Mouse (Mus musculus): Measurements from ENCODE around the gene Ltf. TPM values are rescaled to one million over a fixed set of nuclear protein-coding genes. Genes with fewer than 3 reads are reported as not detected.

The Ltf gene
- total and polyA plus RNA-seq, 3 experiments: 0.11 TPM; not detected in 2

DNA sequence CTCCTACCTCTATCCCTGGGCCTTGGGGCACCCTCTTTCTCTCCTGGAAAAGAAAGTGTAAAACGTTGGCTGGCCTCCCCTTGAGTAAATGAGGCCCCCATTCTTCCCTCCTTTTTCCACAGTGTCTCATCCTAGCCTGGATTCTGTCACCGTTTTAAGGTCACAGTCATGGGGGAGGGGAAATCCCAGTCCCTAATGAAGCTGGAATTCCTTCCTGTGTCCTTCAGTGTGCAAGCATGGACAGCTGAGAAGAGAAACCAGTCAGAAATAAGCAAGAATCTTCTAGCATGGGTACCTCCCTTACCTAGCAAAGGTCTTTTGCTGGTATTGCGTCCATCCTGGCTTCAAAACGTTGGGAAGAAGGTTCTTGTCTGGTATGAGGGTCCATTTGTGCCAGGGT is 29.9 kb upstream of the Ltf start:
- no peak overlapping the region for H3K4me3 ChIP-seq (ENCODE audit: control insufficient read depth in 1 of 2, insufficient read depth in 1 of 2, low read depth in 2 of 2, low read length in 2 of 2)
- no peak overlapping the region for H3K9ac ChIP-seq (ENCODE audit: control insufficient read depth, low read depth, low read length, poor library complexity, severe bottlenecking)
- no peak for DNase-seq (ENCODE audit: low read depth, low spot score)
- H3K27me3 ChIP-seq (ENCODE audit: control insufficient read depth in 1 of 2, insufficient read depth in 2 of 2, low read length in 2 of 2): no peaks in the 10 kb centered on the region
- no peaks in the 10 kb centered on the region for H3K4me1 ChIP-seq (ENCODE audit: control insufficient read depth in 1 of 2, insufficient read depth in 2 of 2, low read length in 2 of 2)
- H3K79me2 ChIP-seq (ENCODE audit: control insufficient read depth, insufficient read depth, low read length, poor library complexity): no peaks in the 10 kb centered on the region
- no peak overlapping the region for H3K27ac ChIP-seq (ENCODE audit: control insufficient read depth, low read depth, low read length)
- no peaks in the 10 kb centered on the region for H3K9me3 ChIP-seq (replicated peaks; ENCODE audit: insufficient read depth, low read length)
- H3K36me3 ChIP-seq (ENCODE audit: control insufficient read depth in 1 of 2, insufficient read depth in 2 of 2, low read length in 2 of 2): no peaks in the 10 kb centered on the region
- TF ChIP-seq SIN3A (IDR thresholded peaks at IDR 0.05; ENCODE audit: low read length): no peak
- TF ChIP-seq ETS1 (IDR thresholded peaks at IDR 0.05; ENCODE audit: low read depth, low read length): no peak
- TF ChIP-seq CHD2 (IDR thresholded peaks at IDR 0.05; ENCODE audit: low read length): no peak
- TF ChIP-seq RAD21 (IDR thresholded peaks at IDR 0.05; ENCODE audit: low read depth, low read length): no peak
- TF ChIP-seq POLR2A (IDR thresholded peaks at IDR 0.05; ENCODE audit: control insufficient read depth in 1 of 2, insufficient read depth in 1 of 2, low read depth in 1 of 2, low read length in 2 of 2, poor library complexity in 1 of 2): no peak
- TF ChIP-seq NRF1 (IDR thresholded peaks at IDR 0.05; ENCODE audit: insufficient read depth, low read depth, low read length, poor library complexity, severe bottlenecking): no peak
- no peak for TF ChIP-seq ZMIZ1 (IDR thresholded peaks at IDR 0.05; ENCODE audit: low read depth, low read length)
- TF ChIP-seq POLR2AphosphoS5 (IDR thresholded peaks at IDR 0.05; ENCODE audit: borderline replicate concordance, low read depth, low read length): no peak
- TF ChIP-seq USF1 (IDR thresholded peaks at IDR 0.05; ENCODE audit: low read depth, low read length): no peak
- TF ChIP-seq E2F4 (IDR thresholded peaks at IDR 0.05; ENCODE audit: borderline replicate concordance, low read depth, low read length): no peak
- no peak for TF ChIP-seq MEF2A (IDR thresholded peaks at IDR 0.05; ENCODE audit: extremely low read depth, insufficient replicate concordance, low read depth, low read length, poor library complexity, severe bottlenecking)
- TF ChIP-seq MAX (IDR thresholded peaks at IDR 0.05; ENCODE audit: low read length): no peak
- TF ChIP-seq NELFE (IDR thresholded peaks at IDR 0.05; ENCODE audit: low read depth, low read length): no peak
- TF ChIP-seq POLR2AphosphoS2 (IDR thresholded peaks at IDR 0.05; ENCODE audit: low read length): no peak
- TF ChIP-seq BHLHE40 (IDR thresholded peaks at IDR 0.05; ENCODE audit: borderline replicate concordance, low read depth, low read length): no peak

DNA sequence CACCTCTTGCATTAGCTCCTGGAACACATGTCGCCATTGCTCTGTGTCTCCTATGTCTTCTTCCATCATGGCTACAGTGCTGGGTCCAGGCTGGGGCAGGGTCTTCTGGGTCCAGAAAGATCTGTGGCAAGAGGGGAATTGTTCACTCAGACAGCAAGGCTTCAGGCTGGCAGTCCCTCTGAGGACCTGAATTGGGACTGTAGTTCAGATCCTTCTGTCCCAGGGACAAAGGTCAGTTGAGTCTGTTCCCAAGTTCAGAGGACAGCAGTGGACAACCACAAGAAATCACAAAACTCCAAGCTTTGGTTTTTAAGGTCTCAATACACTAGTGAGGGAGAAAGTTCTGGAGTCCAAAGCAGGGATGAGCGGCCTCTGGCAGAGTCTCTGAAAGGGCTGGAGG is 29.5 kb upstream of the Ltf start:
- no peak for TF ChIP-seq MYB (IDR thresholded peaks at IDR 0.05; ENCODE audit: low read depth, low read length)
- TF ChIP-seq GABPA (IDR thresholded peaks at IDR 0.05; ENCODE audit: low read depth, low read length): no peak
- no peak for TF ChIP-seq TBP (IDR thresholded peaks at IDR 0.05; ENCODE audit: low read depth, low read length)
- H3K9ac ChIP-seq (ENCODE audit: control insufficient read depth, low read depth, low read length, poor library complexity, severe bottlenecking): no peak overlapping the region
- DNase-seq (ENCODE audit: low read depth, low spot score): no peak
- H3K79me2 ChIP-seq (ENCODE audit: control insufficient read depth, insufficient read depth, low read length, poor library complexity): no peaks in the 10 kb centered on the region
- no peak overlapping the region for H3K4me3 ChIP-seq (ENCODE audit: control insufficient read depth in 1 of 2, insufficient read depth in 1 of 2, low read depth in 2 of 2, low read length in 2 of 2)
- no peaks in the 10 kb centered on the region for H3K36me3 ChIP-seq (ENCODE audit: control insufficient read depth in 1 of 2, insufficient read depth in 2 of 2, low read length in 2 of 2)
- no peaks in the 10 kb centered on the region for H3K4me1 ChIP-seq (ENCODE audit: control insufficient read depth in 1 of 2, insufficient read depth in 2 of 2, low read length in 2 of 2)
- H3K27me3 ChIP-seq (ENCODE audit: control insufficient read depth in 1 of 2, insufficient read depth in 2 of 2, low read length in 2 of 2): no peaks in the 10 kb centered on the region
- H3K27ac ChIP-seq (ENCODE audit: control insufficient read depth, low read depth, low read length): no peak overlapping the region
- no peaks in the 10 kb centered on the region for H3K9me3 ChIP-seq (replicated peaks; ENCODE audit: insufficient read depth, low read length)

All from MEL (cell line).